Mouse (Mus musculus) heart, embryonic 12.5 days (tissue): ENCODE data around the gene Nrtn. TPM values are rescaled to one million over a fixed set of nuclear protein-coding genes. Genes with fewer than 3 reads are reported as not detected.
A peak's percentile ranks its signal among the peaks of the same experiment; 100 is the strongest.

ENCODE experiments used
- ATAC-seq: fragments of 200-750 bp; cut with Nextera tagmentation; 2 replicates; pipeline ENCODE4 v1.8.0; 2017; ENCODE audit warnings: moderate TSS enrichment, moderate library complexity; ENCODE audit not compliant: insufficient number of reproducible peaks, low FRiP score
- H3K27ac ChIP-seq: fragments of 300-500 bp; sonication (generic); 2 replicates; pipeline ENCODE4 v1.5.1; 2016; ENCODE audit warnings: mild to moderate bottlenecking, moderate library complexity; ENCODE audit not compliant: poor library complexity, severe bottlenecking
- H3K27me3 ChIP-seq: fragments of 300-500 bp; sonication (generic); replicated peaks from 2 replicates; pipeline ENCODE4 v1.6.1; 2016; ENCODE audit warnings: mild to moderate bottlenecking, moderate library complexity
- H3K36me3 ChIP-seq: fragments of 300-500 bp; sonication (generic); 2 replicates; pipeline ENCODE4 v1.6.1; 2016; ENCODE audit warnings: mild to moderate bottlenecking, moderate library complexity
- H3K4me1 ChIP-seq: fragments of 300-500 bp; sonication (generic); replicated peaks from 2 replicates; pipeline ENCODE4 v1.6.1; 2016; ENCODE audit warnings: mild to moderate bottlenecking
- H3K4me2 ChIP-seq: fragments of 300-500 bp; sonication (generic); 2 replicates; pipeline ENCODE4 v1.6.1; 2016; ENCODE audit warnings: mild to moderate bottlenecking, moderate library complexity
- H3K4me3 ChIP-seq: fragments of 300-500 bp; sonication (generic); 2 replicates; pipeline ENCODE4 v1.5.1; 2016; ENCODE audit warnings: mild to moderate bottlenecking
- H3K9ac ChIP-seq: fragments of 300-500 bp; sonication (generic); 2 replicates; pipeline ENCODE4 v1.6.1; 2016; ENCODE audit warnings: mild to moderate bottlenecking, moderate library complexity
- H3K9me3 ChIP-seq: fragments of 300-500 bp; sonication (generic); replicated peaks from 2 replicates; pipeline ENCODE4 v1.6.1; 2016; ENCODE audit warnings: mild to moderate bottlenecking, moderate library complexity
- WGBS: fragments of 180-500 bp; shearing (Covaris S2); methylation state at CpG from one replicate; pipeline ENCODE4 v1.1.7; 2016; 5-methylcytosine and 5-hydroxymethylcytosine counted together
- polyA plus RNA-seq: library from polyadenylated mRNA; unstranded; fragments of >200 nt; fragmentation: Nextera tagmentation; extraction: Ambion mirVana; gene quantifications from 2 replicates; pipeline ENCODE4 v1.2.1, GENCODE M21; 2016

Gene Nrtn
- 7.5 and 9.0 TPM in 2 replicates for polyA plus RNA-seq

GRCm38 (mm10) chr17:56757416-56758123, at the start of gene Nrtn:
Gene Nrtn, minus strand, starts transcription at chr17:56757530.
- ATAC-seq = peak; percentile 76
- H3K9me3 ChIP-seq = peaks cover 8% of the 10 kb centered on the region; the same call in 1 of the 2 replicates
- H3K4me1 ChIP-seq = peaks cover 36% of the 10 kb centered on the region
- H3K4me2 ChIP-seq = peak within 1 kb of the TSS; percentile 89
- no peaks in the 10 kb centered on the region for H3K36me3 ChIP-seq
- H3K27ac ChIP-seq = no peak within 1 kb of the TSS
- WGBS = under 1% methylated on average over 48 of the region's 48 CpGs
- H3K4me3 ChIP-seq = peak within 1 kb of the TSS; percentile 51
- peak within 1 kb of the TSS; percentile 77 for H3K9ac ChIP-seq
- H3K27me3 ChIP-seq = peaks cover 82% of the 10 kb centered on the region

GRCm38 (mm10) chr17:56805784-56806183, 48.5 kb upstream of the Nrtn start:
- no peak overlapping the region for H3K9ac ChIP-seq
- H3K27me3 ChIP-seq = peaks cover 13% of the 10 kb centered on the region; the same call in 1 of the 2 replicates
- no peak for ATAC-seq
- no peaks in the 10 kb centered on the region for H3K9me3 ChIP-seq
- H3K4me2 ChIP-seq = no peak overlapping the region
- H3K27ac ChIP-seq = no peak overlapping the region
- peaks cover 6% of the 10 kb centered on the region; the same call in 1 of the 2 replicates for H3K36me3 ChIP-seq
- no peak overlapping the region for H3K4me3 ChIP-seq
- H3K4me1 ChIP-seq = peaks cover 17% of the 10 kb centered on the region
- WGBS = 78% methylated on average over 1 of the region's 1 CpGs

DNA sequence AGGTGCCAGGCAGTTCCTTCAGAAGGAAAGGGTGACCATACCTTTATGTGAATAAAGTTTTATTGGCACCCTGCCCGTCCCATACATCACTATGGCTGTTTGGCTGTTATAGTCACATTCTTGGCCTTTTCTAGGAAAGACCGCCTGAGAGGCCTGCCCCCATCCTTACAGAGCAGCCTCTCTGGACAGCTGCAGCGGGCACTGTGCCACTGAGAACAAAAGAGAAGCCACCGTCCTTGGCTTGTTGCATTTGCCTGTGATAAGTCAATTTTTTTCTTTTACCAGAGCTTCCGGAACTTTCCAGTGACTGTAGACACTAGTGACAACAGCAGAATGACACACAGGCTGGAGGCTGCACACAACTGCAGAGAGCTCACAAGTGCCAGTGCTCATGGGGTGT, 47.6 kb upstream of the Nrtn start:
- Histone ChIP-seq H3K27me3 (peaks cover 13% of the 10 kb centered on the region; the same call in 1 of the 2 replicates), H3K36me3 (peaks cover 6% of the 10 kb centered on the region; the same call in 1 of the 2 replicates), H3K27ac (no peak overlapping the region), H3K4me1 (peaks cover 8% of the 10 kb centered on the region), H3K4me3 (no peak overlapping the region), H3K9ac (0 out of 2 replicates have a peak overlapping the region, but pooled peaks have one; percentile 10), H3K9me3 (no peaks in the 10 kb centered on the region), H3K4me2 (no peak overlapping the region)
- 77% methylated on average over 5 of the region's 5 CpGs for WGBS
- ATAC-seq = no peak

- no peak overlapping the region for H3K4me3 ChIP-seq
- peaks cover 6% of the 10 kb centered on the region; the same call in 1 of the 2 replicates for H3K36me3 ChIP-seq
- no peak overlapping the region for H3K9ac ChIP-seq
- H3K4me2 ChIP-seq = no peak overlapping the region
- WGBS = 66% methylated on average over 8 of the region's 8 CpGs
- no peak overlapping the region for H3K27ac ChIP-seq
- H3K9me3 ChIP-seq = no peaks in the 10 kb centered on the region
- no peaks in the 10 kb centered on the region for H3K4me1 ChIP-seq
- H3K27me3 ChIP-seq = peaks cover 2% of the 10 kb centered on the region; the same call in 1 of the 2 replicates
- ATAC-seq = no peak
These were observed 44.7 kb upstream of the Nrtn start for GRCm38 (mm10) chr17:56802065-56802464.

DNA sequence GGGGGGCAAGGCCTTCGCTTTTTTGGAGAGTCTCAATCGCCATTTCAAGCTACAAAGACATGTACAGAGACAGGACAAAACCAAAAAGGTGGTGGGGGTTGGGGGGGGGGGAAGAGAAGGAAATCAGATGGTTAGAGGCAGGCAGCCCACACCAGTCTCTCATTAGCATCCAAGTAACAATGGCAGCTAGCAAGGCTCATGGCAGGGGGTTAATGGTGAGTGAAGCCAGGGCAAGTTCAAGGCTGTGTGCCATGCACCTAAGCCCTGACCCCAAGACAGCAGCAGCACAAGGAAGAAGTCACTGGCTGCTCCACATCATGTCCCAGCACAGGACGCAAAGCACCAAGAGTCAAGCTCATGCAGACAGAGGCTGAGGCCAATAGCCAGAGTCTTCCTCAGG, 41.9 kb upstream of the Nrtn start:
- ATAC-seq = no peak
- 85% methylated on average over 3 of the region's 3 CpGs for WGBS

DNA sequence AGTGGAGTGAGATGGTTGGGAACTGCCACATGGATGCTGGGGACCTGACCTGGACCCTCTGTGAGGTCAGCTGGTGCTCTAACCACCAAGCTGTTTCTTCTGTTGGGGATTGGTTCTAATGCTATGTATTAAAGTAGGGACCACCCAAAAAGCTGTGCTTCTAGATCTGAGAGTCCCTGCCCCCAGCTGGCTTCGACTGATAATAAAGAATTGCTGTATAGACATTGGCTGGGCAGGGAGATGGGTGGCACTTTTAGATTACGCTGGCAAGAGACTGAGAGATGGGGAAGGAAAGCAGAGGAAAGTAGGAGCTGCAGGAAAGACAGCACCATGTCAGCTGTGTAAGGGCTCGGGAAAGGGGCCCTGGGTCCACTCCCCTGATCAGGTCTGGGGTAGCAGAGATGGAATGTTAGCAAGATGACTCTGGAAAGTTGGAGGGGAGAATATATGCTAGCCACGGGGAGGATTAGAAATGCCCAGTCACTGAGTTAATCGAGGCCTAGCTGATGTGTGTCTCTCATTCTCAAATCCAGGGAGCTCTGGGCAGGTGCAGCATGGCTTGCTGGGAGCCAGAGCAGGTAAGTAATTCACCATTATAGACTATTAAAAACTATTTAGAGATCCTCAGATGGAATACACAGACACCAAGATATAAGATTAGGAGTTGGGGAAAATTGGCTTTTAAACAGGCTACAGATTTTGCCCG, 36.4 kb upstream of the Nrtn start:
- H3K27me3 ChIP-seq = no peaks in the 10 kb centered on the region
- H3K9ac ChIP-seq = no peak overlapping the region
- H3K4me2 ChIP-seq = no peak overlapping the region
- no peaks in the 10 kb centered on the region for H3K9me3 ChIP-seq
- no peak overlapping the region for H3K4me3 ChIP-seq
- H3K27ac ChIP-seq = no peak overlapping the region
- H3K4me1 ChIP-seq = peaks cover 9% of the 10 kb centered on the region
- no peak for ATAC-seq
- WGBS = 59% methylated on average over 6 of the region's 6 CpGs
- no peaks in the 10 kb centered on the region for H3K36me3 ChIP-seq

More for the DNA sequence above, 41.9 kb upstream of the Nrtn start:
- Histone ChIP-seq H3K9ac (no peak overlapping the region), H3K9me3 (no peaks in the 10 kb centered on the region), H3K4me3 (no peak overlapping the region), H3K27ac (no peak overlapping the region), H3K36me3 (peaks cover 6% of the 10 kb centered on the region; the same call in 1 of the 2 replicates), H3K27me3 (no peaks in the 10 kb centered on the region), H3K4me1 (no peaks in the 10 kb centered on the region), H3K4me2 (no peak overlapping the region)

- Histone ChIP-seq H3K9ac (no peak overlapping the region), H3K27ac (no peak overlapping the region), H3K4me1 (peaks cover 16% of the 10 kb centered on the region), H3K27me3 (no peaks in the 10 kb centered on the region), H3K9me3 (no peaks in the 10 kb centered on the region), H3K4me2 (no peak overlapping the region), H3K4me3 (no peak overlapping the region), H3K36me3 (no peaks in the 10 kb centered on the region)
- WGBS = 80% methylated on average over 3 of the region's 3 CpGs
- no peak for ATAC-seq
These were observed 35.3 kb upstream of the Nrtn start for GRCm38 (mm10) chr17:56792588-56792987.

GRCm38 (mm10) chr17:56789286-56789685, 32.0 kb upstream of the Nrtn start:
- Histone ChIP-seq H3K9me3 (no peaks in the 10 kb centered on the region), H3K4me1 (peaks cover 16% of the 10 kb centered on the region), H3K36me3 (no peaks in the 10 kb centered on the region), H3K4me3 (no peak overlapping the region), H3K27ac (no peak overlapping the region), H3K27me3 (no peaks in the 10 kb centered on the region), H3K9ac (no peak overlapping the region), H3K4me2 (no peak overlapping the region)
- WGBS = 63% methylated on average over 6 of the region's 6 CpGs
- ATAC-seq = no peak

GRCm38 (mm10) chr17:56788886-56789285, 31.6 kb upstream of the Nrtn start:
- Histone ChIP-seq H3K27me3 (no peaks in the 10 kb centered on the region), H3K27ac (no peak overlapping the region), H3K36me3 (peaks cover 4% of the 10 kb centered on the region), H3K4me2 (no peak overlapping the region), H3K9me3 (no peaks in the 10 kb centered on the region), H3K4me3 (no peak overlapping the region), H3K4me1 (peaks cover 16% of the 10 kb centered on the region), H3K9ac (no peak overlapping the region)
- ATAC-seq = 0 out of 2 replicates have a peak, but pooled peaks have one; percentile 15
- 68% methylated on average over 3 of the region's 3 CpGs for WGBS

DNA sequence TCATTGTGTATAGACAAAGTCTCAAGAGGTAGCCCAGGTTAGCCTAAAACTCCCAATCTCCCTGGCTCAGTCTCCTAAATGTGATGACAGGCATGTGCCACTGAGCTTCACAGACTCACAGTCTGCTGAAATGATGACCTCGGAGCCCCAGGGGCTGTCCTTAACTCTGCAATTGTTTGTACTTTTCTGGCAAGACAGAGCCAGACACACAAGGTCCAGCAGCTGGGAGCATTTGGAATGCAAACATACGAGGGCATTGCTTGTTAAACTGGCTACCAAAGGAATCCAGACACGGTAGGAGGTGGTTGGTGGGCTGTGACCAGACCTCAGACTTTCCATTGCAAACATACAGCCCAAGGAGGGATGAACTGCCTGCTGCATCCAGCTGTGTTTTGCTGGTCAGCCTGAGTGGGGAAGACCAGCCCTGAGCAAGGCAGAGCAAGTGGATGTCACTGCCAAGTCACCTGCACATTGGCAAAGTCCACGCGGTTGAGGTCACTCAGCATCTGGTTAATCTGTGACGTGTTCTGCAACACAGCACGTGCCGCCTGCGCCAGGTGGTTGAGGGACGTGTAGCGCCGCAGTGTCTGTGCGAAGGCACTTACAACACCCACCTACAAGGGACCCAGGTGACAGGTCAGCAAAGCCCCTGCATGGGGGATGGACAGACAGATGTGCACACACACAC, 23.1 kb upstream of the Nrtn start:
- 77% methylated on average over 13 of the region's 13 CpGs for WGBS

More for the DNA sequence above, 23.1 kb upstream of the Nrtn start:
- Histone ChIP-seq H3K9me3 (peaks cover 7% of the 10 kb centered on the region; the same call in 1 of the 2 replicates), H3K4me1 (peaks cover 25% of the 10 kb centered on the region), H3K4me2 (no peak overlapping the region), H3K9ac (0 out of 2 replicates have a peak overlapping the region, but pooled peaks have one; percentile 28), H3K27me3 (no peaks in the 10 kb centered on the region), H3K4me3 (no peak overlapping the region), H3K27ac (peak overlapping the region; percentile 79; the same call in 1 of the 2 replicates), H3K36me3 (peaks cover 22% of the 10 kb centered on the region)
- no peak for ATAC-seq
